Mouse (Mus musculus) NIH3T3 (cell line): ENCODE data around the gene Tnfrsf23.
A peak's percentile ranks its signal among the peaks of the same experiment; 100 is the strongest.
"Not testable (repeated sequence)": the region's sequence is repeated elsewhere in the genome, so short reads cannot be mapped to it uniquely, and the experiment has no call there.

Experiments
- DNase-seq: peaks from one replicate; pipeline ENCODE4 v3.0.0-alpha.2; 2012; ENCODE audit warnings: low read depth

Tnfrsf23 gene

DNA sequence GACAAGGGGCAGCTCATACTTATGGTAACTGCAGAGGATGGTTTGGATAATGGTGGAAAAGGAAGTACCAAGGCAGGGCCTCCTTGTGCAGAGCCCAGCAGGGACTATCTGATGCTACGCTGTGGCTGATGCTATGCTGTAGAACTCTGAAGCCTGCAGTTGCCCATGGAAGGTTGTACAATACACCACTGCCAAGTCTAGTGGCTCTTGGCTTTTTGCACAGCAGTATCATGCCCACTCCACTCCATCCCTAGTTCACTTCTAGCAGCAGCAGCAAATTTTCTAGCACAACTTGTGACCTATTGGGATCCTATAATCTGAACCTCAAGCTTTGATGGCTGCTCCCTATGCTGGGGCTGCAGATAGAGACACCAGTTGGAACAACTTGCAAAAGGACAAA, 4.1 kb downstream of the Tnfrsf23 start:
- no peak for DNase-seq

- DNase-seq = not testable (repeated sequence)
Measured at GRCm38 (mm10) chr7:143680836-143681235, 4.8 kb downstream of the Tnfrsf23 start.

DNA sequence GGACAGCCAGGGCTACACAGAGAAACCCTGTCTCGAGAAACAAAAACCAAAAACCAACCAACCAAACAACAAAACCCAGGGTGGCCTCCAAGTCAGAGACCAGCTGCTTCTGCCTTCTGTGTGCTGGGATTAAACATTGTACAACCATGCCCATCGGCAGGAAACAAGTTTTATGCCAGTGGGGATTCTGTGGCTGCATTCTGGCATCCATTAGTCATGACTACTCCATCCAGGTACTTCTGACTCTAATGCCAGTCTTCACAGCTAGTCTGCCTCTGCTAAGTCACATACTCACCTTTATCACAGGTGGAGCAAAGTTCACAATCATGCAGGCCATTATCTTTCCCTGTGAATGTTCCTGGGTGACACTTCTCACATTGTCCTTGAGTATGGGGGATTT, 6.0 kb downstream of the Tnfrsf23 start:
- DNase-seq = not testable (repeated sequence)

- peak; percentile 41 for DNase-seq
Measured at GRCm38 (mm10) chr7:143666427-143667311, 19.0 kb downstream of the Tnfrsf23 start.

DNA sequence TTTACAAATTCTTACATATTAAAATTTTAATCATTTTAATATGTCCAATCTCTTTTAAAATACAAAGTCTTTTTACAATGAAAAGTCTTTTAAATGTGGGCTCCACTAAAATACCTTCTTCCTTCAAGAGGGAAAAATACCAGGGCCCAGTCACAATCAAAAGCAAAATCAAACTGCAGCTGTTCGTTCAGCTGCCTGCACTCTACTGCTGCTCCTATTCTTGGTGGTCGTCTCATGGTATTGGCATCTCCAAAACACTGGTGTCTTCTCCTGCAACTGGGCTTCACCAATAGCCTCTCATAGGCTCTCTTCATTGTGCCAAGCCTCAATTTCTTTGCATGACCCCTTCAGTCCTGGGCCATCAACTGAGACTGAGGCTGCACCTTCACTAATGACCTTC, 22.2 kb downstream of the Tnfrsf23 start:
- no peak for DNase-seq

- peak; percentile 16 for DNase-seq
Measured at GRCm38 (mm10) chr7:143660797-143661196, 24.9 kb downstream of the Tnfrsf23 start.

DNA sequence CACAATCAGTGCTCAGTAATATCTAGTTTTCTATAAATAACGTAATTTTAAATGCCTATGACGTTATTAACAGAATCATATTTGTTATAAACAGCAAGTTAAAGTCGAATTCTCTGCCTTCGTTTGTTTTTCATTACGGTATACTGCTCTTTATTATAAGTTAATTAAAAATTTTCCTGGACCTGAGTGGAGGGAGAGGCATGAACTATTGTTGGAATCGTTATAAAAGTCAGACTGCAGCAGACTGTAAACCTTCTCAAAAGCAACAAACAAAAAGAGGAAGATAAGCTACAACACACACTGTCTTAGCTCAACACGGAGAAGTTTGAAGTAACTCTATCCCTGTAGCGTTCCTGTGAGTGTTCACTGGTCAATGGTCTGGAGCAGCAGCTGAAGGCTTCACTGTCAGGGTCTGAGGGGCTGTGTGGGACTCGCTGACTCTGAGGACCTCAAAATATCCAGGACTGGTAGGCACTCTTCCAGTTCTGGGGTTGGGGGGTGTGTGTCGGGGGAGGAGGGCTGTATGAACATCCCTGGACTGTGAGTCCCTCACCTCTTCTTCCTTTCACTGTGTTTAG, 35.8 kb downstream of the Tnfrsf23 start:
- not testable (repeated sequence) for DNase-seq

GRCm38 (mm10) chr7:143649034-143649768, 36.5 kb downstream of the Tnfrsf23 start, which contains the start of gene Tnfrsf22:
Tnfrsf22 (minus strand) TSS chr7:143649661.
- DNase-seq = peak; percentile 90

DNA sequence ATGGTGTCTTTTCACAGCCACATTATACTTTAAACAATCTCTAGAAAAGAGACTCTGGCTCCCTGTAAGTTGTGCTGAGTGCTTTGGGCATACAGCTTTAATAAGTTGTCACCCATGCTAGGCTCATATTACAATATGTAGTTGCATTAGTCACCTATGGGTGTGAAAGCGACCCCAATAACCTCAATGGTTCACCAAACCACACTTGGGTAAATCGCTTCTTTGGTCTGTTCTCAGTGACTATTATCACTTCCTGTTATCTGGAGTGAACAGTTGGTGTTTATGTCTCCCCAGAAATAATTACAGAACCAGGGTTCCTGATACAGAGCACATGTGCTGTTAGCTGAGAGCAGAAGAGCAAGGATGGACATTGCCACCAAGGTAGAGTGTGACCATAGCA, 41.7 kb downstream of the Tnfrsf23 start:
- not testable (repeated sequence) for DNase-seq

DNA sequence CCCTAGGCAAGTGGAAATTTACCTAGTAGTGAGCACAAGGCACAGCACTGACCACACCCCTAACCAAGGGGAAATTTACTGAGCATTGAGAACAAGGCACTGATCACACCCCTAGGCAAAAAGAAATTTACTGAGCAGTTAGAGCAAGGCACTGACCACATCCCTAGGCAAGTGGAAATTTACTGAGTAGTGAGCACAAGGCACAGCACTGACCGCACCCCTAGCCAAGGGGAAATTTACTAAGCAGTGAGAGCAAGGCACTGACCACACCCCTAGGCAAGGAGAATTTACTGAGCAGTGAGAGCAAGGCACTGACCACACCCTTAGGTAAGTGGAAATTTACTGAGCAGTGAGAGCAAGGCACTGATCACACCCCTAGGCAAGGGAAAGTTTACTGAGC, 49.0 kb downstream of the Tnfrsf23 start:
- DNase-seq = no peak

- DNase-seq = peak; percentile 61
Measured at GRCm38 (mm10) chr7:143631503-143631902, 54.2 kb downstream of the Tnfrsf23 start.

- DNase-seq = peak; percentile 34
Measured at GRCm38 (mm10) chr7:143629501-143629900, 56.2 kb downstream of the Tnfrsf23 start.

- DNase-seq = no peak
Measured at GRCm38 (mm10) chr7:143628540-143628939, 57.1 kb downstream of the Tnfrsf23 start, which contains the start of gene Tnfrsf26. Tnfrsf26 (minus strand) TSS chr7:143628722.

GRCm38 (mm10) chr7:143627555-143628286, 58.0 kb downstream of the Tnfrsf23 start:
- DNase-seq = no peak

DNA sequence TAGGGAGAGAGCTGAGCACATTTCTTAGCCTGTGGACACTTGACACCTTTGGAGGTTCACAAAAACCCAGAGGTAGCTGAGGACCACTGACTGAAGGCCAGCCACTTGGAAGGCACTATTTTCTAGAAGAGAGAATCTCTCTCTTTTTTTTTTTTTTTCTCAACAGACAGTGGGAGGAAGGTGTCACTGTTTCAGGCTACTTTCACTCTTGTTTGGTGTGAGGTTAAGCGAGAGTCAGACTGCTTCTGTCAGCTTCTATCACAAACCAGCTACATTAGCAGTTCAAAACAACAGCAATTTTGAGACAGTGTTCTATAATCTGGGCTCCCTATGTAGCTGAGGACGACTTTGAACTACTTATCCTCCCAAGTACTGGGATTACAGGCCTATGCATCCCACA, 59.5 kb downstream of the Tnfrsf23 start:
- no peak for DNase-seq

DNA sequence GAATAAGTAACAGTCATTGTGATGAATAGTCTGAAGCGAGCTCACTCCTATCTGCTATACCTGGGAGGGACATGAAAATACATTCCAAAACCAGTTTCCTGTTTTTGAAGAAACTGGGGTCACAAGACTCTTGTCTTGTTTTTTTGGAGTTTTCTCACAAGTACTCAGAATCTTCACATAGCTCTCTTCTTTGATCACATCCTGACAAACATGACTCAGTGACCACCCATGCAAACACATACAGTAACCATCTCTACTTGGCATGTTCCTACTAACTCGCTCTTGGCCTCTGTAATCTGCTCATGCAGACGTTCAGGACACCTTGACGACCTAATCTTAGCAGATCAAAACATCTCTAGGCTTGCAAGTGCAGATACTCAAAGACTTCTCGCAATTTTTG, 60.5 kb downstream of the Tnfrsf23 start:
- peak; percentile 29 for DNase-seq

- DNase-seq = no peak
Measured at GRCm38 (mm10) chr7:143624561-143624960, 61.1 kb downstream of the Tnfrsf23 start.

DNA sequence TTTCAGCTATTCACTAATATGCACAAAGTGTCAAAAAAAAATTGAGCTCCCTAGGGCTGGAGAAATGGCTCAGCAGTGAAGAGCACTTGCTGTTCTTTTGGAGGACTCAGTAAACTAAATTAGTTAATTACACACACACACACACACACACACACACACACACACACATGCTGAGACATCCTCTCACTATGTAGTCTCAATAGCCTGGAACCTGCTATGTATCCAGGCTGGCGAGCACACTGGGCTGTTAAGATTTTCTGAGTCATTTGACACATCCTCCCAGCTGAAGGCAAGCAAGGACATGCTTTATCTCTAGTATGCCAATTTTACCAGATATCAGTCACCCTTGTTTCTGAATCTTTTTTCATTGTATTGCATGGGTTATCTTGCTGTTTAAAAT, 64.7 kb downstream of the Tnfrsf23 start:
- no peak for DNase-seq
